ENCODE assay signal across 8 mouse cellular contexts in genomic region chr15:102350942-102351291, GRCm38 (mm10). TPM values are rescaled to one million over a fixed set of nuclear protein-coding genes. Genes with fewer than 3 reads are reported as not detected.
DNase-seq lines count a peak whose midpoint lies in the region; ATAC-seq and TF ChIP-seq lines count a peak whose summit lies in the region.

No protein-coding gene starts in this region.

- no peak for TF ChIP-seq CTCF in bone marrow macrophage, adult 2 months (IDR thresholded peaks at IDR 0.05; ENCODE audit: low read depth, low read length)

- no peak for TF ChIP-seq POLR2A in bone marrow macrophage, adult 2 months (IDR thresholded peaks at IDR 0.05; ENCODE audit: borderline replicate concordance, low read depth, low read length)

- 6% methylated on average over 11 of the region's 11 CpGs for WGBS in heart, embryonic 13.5 days
- 12% methylated on average over 11 of the region's 11 CpGs for WGBS in hindbrain, embryonic 13.5 days
- 10% methylated on average over 11 of the region's 11 CpGs for WGBS in midbrain, embryonic 11.5 days

- peak overlapping the region; percentile 88 for H3K9ac ChIP-seq in heart, embryonic 13.5 days
- peak overlapping the region; percentile 21; the same call in 1 of the 2 replicates for H3K9ac ChIP-seq in hindbrain, embryonic 13.5 days
- peak overlapping the region; percentile 89 for H3K9ac ChIP-seq in midbrain, embryonic 11.5 days (ENCODE audit: low read length)

- DNase-seq in heart, adult 9 months (ENCODE audit: low spot score in 2 of 2), result no peak
- no peak for DNase-seq in midbrain, embryonic 11.5 days (ENCODE audit: low spot score, missing footprints)
- no peak for DNase-seq in urinary bladder, postnatal 36 days (ENCODE audit: low spot score in 2 of 2)
- no peak for DNase-seq in left cerebral cortex, adult 9 months (ENCODE audit: low spot score in 2 of 2)
- no peak for DNase-seq in spleen, postnatal 4 days (ENCODE audit: low spot score in 2 of 2)

- 0 out of 2 replicates have a peak, but pooled peaks have one; percentile 4 for ATAC-seq in heart, embryonic 13.5 days (ENCODE audit: extremely low read depth, insufficient number of reproducible peaks, low FRiP score, low TSS enrichment)
- ATAC-seq in hindbrain, embryonic 13.5 days (ENCODE audit: low FRiP score), result peak; percentile 22; the same call in 1 of the 2 replicates
- no peak; the same call in 1 of the 2 replicates for ATAC-seq in midbrain, embryonic 11.5 days (ENCODE audit: low FRiP score)

- peaks cover 23% of the 10 kb centered on the region for H3K36me3 ChIP-seq in heart, embryonic 13.5 days
- peaks cover 11% of the 10 kb centered on the region for H3K36me3 ChIP-seq in hindbrain, embryonic 13.5 days
- H3K36me3 ChIP-seq in midbrain, embryonic 11.5 days (ENCODE audit: control insufficient read depth, insufficient read depth, low read length), result peaks cover 5% of the 10 kb centered on the region

- peak overlapping the region; percentile 69 for H3K27ac ChIP-seq in heart, embryonic 13.5 days (replicated peaks)
- peak overlapping the region; percentile 18 for H3K27ac ChIP-seq in bone marrow macrophage, adult 2 months (ENCODE audit: insufficient read depth, low read depth, low read length)
- no peak overlapping the region for H3K27ac ChIP-seq in hindbrain, embryonic 13.5 days
- H3K27ac ChIP-seq in midbrain, embryonic 11.5 days (ENCODE audit: low read depth, low read length), result no peak overlapping the region

- H3K9me3 ChIP-seq in heart, embryonic 13.5 days, result no peaks in the 10 kb centered on the region
- no peaks in the 10 kb centered on the region for H3K9me3 ChIP-seq in hindbrain, embryonic 13.5 days
- H3K9me3 ChIP-seq in midbrain, embryonic 11.5 days (ENCODE audit: control insufficient read depth, low read length), result no peaks in the 10 kb centered on the region

- H3K4me3 ChIP-seq in heart, embryonic 13.5 days, result peak overlapping the region; percentile 71
- H3K4me3 ChIP-seq in bone marrow macrophage, adult 2 months (ENCODE audit: insufficient read depth, low read length), result peak overlapping the region; percentile 49
- peak overlapping the region; percentile 75 for H3K4me3 ChIP-seq in hindbrain, embryonic 13.5 days
- H3K4me3 ChIP-seq in midbrain, embryonic 11.5 days (ENCODE audit: low read depth, low read length), result peak overlapping the region; percentile 84

- peak overlapping the region; percentile 83 for H3K4me2 ChIP-seq in heart, embryonic 13.5 days
- H3K4me2 ChIP-seq in hindbrain, embryonic 13.5 days, result peak overlapping the region; percentile 86
- peak overlapping the region; percentile 88 for H3K4me2 ChIP-seq in midbrain, embryonic 11.5 days

- peaks cover 21% of the 10 kb centered on the region for H3K4me1 ChIP-seq in heart, embryonic 13.5 days
- peaks cover 6% of the 10 kb centered on the region for H3K4me1 ChIP-seq in bone marrow macrophage, adult 2 months (ENCODE audit: control insufficient read depth, insufficient read depth, low read length)
- H3K4me1 ChIP-seq in hindbrain, embryonic 13.5 days (replicated peaks), result peaks cover 25% of the 10 kb centered on the region
- peaks cover 14% of the 10 kb centered on the region for H3K4me1 ChIP-seq in midbrain, embryonic 11.5 days (ENCODE audit: control insufficient read depth, insufficient read depth, low read length)

- peaks cover 11% of the 10 kb centered on the region for H3K27me3 ChIP-seq in heart, embryonic 13.5 days (replicated peaks)
- H3K27me3 ChIP-seq in hindbrain, embryonic 13.5 days, result peaks cover 9% of the 10 kb centered on the region
- no peaks in the 10 kb centered on the region; the same call in 1 of the 2 replicates for H3K27me3 ChIP-seq in midbrain, embryonic 11.5 days (ENCODE audit: control insufficient read depth, insufficient read depth, low read length)

RNA-seq across cellular contexts. Expression of gene Aaas, which starts 0.3 kb away (rescaled TPM):
- polyA plus RNA-seq in heart, embryonic 13.5 days (2015; fragmentation: Nextera tagmentation; extraction: Ambion mirVana), result 54.0 and 58.1 TPM in 2 replicates
- polyA plus RNA-seq in bone marrow macrophage, adult 2 months (2012; ENCODE audit: insufficient read depth, insufficient read length, missing spikeins), result 35.7 and 39.7 TPM in 2 replicates
- polyA plus RNA-seq in hindbrain, embryonic 13.5 days (2015; fragmentation: Nextera tagmentation; extraction: Ambion mirVana), result 33.3 and 34.8 TPM in 2 replicates
- 76.5 and 82.5 TPM in 2 replicates for polyA plus RNA-seq in midbrain, embryonic 11.5 days (2014; fragmentation: Nextera tagmentation; extraction: Ambion mirVana)

RNA-seq across cellular contexts. Expression of gene Sp7, which starts 16.1 kb away (rescaled TPM):
- polyA plus RNA-seq in heart, embryonic 13.5 days (2015; fragmentation: Nextera tagmentation; extraction: Ambion mirVana), result 0.16 and 0.19 TPM in 2 replicates
- polyA plus RNA-seq in bone marrow macrophage, adult 2 months (2012; ENCODE audit: insufficient read depth, insufficient read length, missing spikeins), result 0.25 TPM in 1 of 2 replicates, not detected in the other
- 1.1 and 1.2 TPM in 2 replicates for polyA plus RNA-seq in hindbrain, embryonic 13.5 days (2015; fragmentation: Nextera tagmentation; extraction: Ambion mirVana)
- polyA plus RNA-seq in midbrain, embryonic 11.5 days (2014; fragmentation: Nextera tagmentation; extraction: Ambion mirVana), result 0.51 and 0.90 TPM in 2 replicates

RNA-seq across cellular contexts. Expression of gene Myg1, which starts 19.4 kb away (rescaled TPM):
- polyA plus RNA-seq in heart, embryonic 13.5 days (2015; fragmentation: Nextera tagmentation; extraction: Ambion mirVana), result 60.0 and 65.0 TPM in 2 replicates
- 41.5 and 46.2 TPM in 2 replicates for polyA plus RNA-seq in bone marrow macrophage, adult 2 months (2012; ENCODE audit: insufficient read depth, insufficient read length, missing spikeins)
- 91.8 and 96.4 TPM in 2 replicates for polyA plus RNA-seq in hindbrain, embryonic 13.5 days (2015; fragmentation: Nextera tagmentation; extraction: Ambion mirVana)
- 97.8 and 99.5 TPM in 2 replicates for polyA plus RNA-seq in midbrain, embryonic 11.5 days (2014; fragmentation: Nextera tagmentation; extraction: Ambion mirVana)

RNA-seq across cellular contexts. Expression of gene Pfdn5, which starts 25.0 kb away (rescaled TPM):
- polyA plus RNA-seq in heart, embryonic 13.5 days (2015; fragmentation: Nextera tagmentation; extraction: Ambion mirVana), result 310 and 347 TPM in 2 replicates
- 542 and 550 TPM in 2 replicates for polyA plus RNA-seq in bone marrow macrophage, adult 2 months (2012; ENCODE audit: insufficient read depth, insufficient read length, missing spikeins)
- polyA plus RNA-seq in hindbrain, embryonic 13.5 days (2015; fragmentation: Nextera tagmentation; extraction: Ambion mirVana), result 502 and 514 TPM in 2 replicates
- polyA plus RNA-seq in midbrain, embryonic 11.5 days (2014; fragmentation: Nextera tagmentation; extraction: Ambion mirVana), result 404 and 408 TPM in 2 replicates

RNA-seq across cellular contexts. Expression of gene Espl1, which starts 54.9 kb away (rescaled TPM):
- 18.9 and 19.3 TPM in 2 replicates for polyA plus RNA-seq in heart, embryonic 13.5 days (2015; fragmentation: Nextera tagmentation; extraction: Ambion mirVana)
- polyA plus RNA-seq in bone marrow macrophage, adult 2 months (2012; ENCODE audit: insufficient read depth, insufficient read length, missing spikeins), result 15.6 and 17.9 TPM in 2 replicates
- polyA plus RNA-seq in hindbrain, embryonic 13.5 days (2015; fragmentation: Nextera tagmentation; extraction: Ambion mirVana), result 7.0 and 7.2 TPM in 2 replicates
- 29.4 and 33.3 TPM in 2 replicates for polyA plus RNA-seq in midbrain, embryonic 11.5 days (2014; fragmentation: Nextera tagmentation; extraction: Ambion mirVana)

Comparison
In these comparisons a context has a peak if more than half of its experiments do, and no peak if none do; other contexts are left out.
1. H3K27ac ChIP-seq: peak in heart, embryonic 13.5 days (single experiment) and bone marrow macrophage, adult 2 months (single experiment); none in hindbrain, embryonic 13.5 days (single experiment) and midbrain, embryonic 11.5 days (single experiment).
2. H3K9ac ChIP-seq: peak in every context shown above with its lines; median percentile 89 in midbrain, embryonic 11.5 days; 88 in heart, embryonic 13.5 days; 21 in hindbrain, embryonic 13.5 days.
3. Peak in every context shown above with its lines, with median percentiles within 50 percentile points of each other: H3K4me2 ChIP-seq and H3K4me3 ChIP-seq.